Mouse (Mus musculus): Measurements from ENCODE around the gene Tmem120b.

Gene Tmem120b

GRCm38 (mm10) chr5:123159446-123159845 is 91.2 kb downstream of the Tmem120b start:
- no peak for DNase-seq (ENCODE audit: low read depth, low spot score)

GRCm38 (mm10) chr5:123159866-123160265 is 91.7 kb downstream of the Tmem120b start:
- DNase-seq (ENCODE audit: low read depth, low spot score) = no peak

GRCm38 (mm10) chr5:123160341-123160740 is 92.1 kb downstream of the Tmem120b start:
- DNase-seq (ENCODE audit: low read depth, low spot score) = no peak

GRCm38 (mm10) chr5:123162942-123163341 is 94.7 kb downstream of the Tmem120b start:
- no peak for DNase-seq (ENCODE audit: low read depth, low spot score)

- no peak for DNase-seq (ENCODE audit: low read depth, low spot score)
Observed at GRCm38 (mm10) chr5:123166437-123166836, 98.2 kb downstream of the Tmem120b start.
